Mouse (Mus musculus): ENCODE results near the gene Samd4b.
A peak's percentile ranks its signal among the peaks of the same experiment; 100 is the strongest.
"Not testable (repeated sequence)": the region's sequence is repeated elsewhere in the genome, so short reads cannot be mapped to it uniquely, and the experiment has no call there.

The Samd4b gene

GRCm38 (mm10) chr7:28562951-28563350 is 35.0 kb downstream of the Samd4b start:
- no peak for DNase-seq (ENCODE audit: low spot score in 2 of 2)

- DNase-seq (ENCODE audit: low spot score in 2 of 2), result no peak
These were observed 35.6 kb downstream of the Samd4b start for GRCm38 (mm10) chr7:28562371-28562770.

GRCm38 (mm10) chr7:28561967-28562366 is 36.0 kb downstream of the Samd4b start:
- DNase-seq (ENCODE audit: low spot score in 2 of 2), result no peak

DNA sequence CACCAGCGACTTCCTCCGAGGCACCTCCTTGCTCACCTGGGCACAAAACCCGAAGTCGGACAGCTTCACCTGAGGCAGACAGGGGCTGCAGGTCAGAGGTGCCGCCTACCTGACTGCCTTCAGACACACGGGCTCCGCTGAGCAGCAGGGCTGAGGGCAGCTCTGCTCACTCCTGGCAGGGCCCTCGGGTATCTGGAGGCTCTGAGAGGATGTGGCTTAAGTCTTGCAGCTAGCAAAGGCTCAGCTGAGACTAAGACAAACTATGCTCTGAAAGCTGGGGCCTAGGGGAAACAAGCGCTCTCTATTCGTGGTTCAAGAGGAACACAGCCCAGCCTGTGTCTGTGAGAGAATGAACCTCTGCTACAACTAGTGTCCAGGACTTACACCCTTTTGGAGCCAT is 37.1 kb downstream of the Samd4b start:
- no peak for DNase-seq (ENCODE audit: low spot score in 2 of 2)

DNA sequence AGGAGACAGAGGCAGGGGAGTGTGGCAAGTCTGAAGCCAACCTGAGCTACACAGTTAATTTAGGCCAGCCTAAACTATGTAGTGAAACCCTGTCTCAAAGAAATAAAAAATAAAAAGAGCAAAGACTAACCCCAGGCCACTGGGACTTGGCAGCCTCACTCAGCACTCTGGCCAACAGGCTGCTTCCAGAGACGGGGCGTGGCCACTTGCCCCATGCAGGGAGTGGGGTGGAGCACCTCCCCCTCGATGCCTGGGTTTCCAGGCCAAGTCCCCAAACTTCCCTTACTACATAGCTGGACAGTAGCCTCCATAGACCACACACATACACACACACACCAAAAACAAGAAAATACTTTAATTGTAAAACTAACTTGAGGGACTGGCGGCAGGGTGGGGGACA is 39.5 kb downstream of the Samd4b start:
- DNase-seq (ENCODE audit: low spot score in 2 of 2), result no peak

- no peak for DNase-seq (ENCODE audit: low spot score in 2 of 2)
These were observed 40.2 kb downstream of the Samd4b start for GRCm38 (mm10) chr7:28557708-28558107.

DNA sequence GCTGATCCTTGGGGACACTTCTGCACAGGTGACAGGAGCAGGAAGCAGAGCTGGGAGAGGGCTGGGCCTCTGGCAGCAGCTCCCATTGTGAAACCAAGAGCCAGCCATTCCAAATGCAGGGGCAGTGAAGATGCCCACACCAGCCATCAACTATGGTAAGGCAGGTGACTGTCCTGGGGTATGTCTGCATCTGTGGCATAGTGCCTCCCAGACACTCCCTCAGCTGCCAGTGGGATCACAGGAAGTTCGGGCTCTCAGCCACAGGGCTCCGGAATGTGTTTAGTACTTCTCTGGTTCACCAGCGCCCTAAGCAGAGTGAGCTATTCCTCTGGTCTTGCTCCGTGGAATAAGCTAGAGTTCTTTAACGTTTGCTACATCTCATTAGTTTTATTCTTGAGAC is 40.9 kb downstream of the Samd4b start:
- no peak for DNase-seq (ENCODE audit: low spot score in 2 of 2)

DNA sequence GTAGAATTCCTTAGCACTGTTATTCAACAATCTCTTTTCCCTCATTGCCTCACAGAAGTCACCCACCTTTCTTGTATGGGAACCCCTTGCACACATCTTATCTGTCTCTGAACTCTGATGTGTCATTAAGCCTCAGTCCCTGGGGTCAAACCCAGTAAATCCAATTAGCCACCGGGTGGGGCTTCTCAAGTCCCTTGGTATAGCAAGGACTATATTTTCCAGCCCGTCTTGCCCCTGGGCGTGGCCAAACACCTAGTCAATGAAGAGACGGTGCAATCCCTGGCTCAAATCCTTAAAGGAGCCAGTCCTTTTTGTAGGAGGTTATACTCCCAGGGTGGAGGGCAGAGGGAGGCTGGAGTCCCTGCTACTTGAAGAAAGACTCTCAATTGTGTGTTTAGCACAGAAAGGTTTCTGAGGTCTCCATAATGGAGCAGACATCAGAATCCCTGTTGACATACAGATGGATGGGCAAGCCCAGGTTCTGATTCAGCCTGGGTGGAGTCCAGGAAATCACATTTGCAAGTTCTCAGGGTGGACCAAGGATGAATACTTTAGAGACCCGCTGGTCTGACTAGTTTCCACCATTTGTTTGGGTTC is 41.9 kb downstream of the Samd4b start:
- no peak for DNase-seq (ENCODE audit: low spot score in 2 of 2)

GRCm38 (mm10) chr7:28553076-28553475 is 44.9 kb downstream of the Samd4b start:
- no peak for DNase-seq (ENCODE audit: low spot score in 2 of 2)

DNA sequence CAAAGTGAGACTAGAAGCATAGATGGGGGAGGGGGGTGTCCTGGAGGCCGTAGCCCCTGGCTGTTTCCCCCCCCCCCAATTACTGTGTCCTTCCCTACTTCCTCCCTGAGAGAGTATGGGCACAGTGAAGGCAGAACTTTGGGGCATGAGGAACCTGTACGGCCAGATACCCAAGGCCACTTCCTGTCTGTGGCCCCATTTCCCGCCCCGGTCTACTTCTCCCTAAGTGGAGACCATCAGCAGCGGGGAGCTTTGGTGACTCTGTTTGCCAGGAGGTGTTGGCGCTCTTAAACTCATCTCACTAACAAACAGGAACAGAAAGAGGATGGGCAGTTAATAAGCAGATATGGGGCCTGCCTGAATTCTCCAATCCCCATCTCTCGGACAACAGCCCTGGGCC is 50.3 kb downstream of the Samd4b start:
- no peak for DNase-seq (ENCODE audit: low spot score in 2 of 2)

DNA sequence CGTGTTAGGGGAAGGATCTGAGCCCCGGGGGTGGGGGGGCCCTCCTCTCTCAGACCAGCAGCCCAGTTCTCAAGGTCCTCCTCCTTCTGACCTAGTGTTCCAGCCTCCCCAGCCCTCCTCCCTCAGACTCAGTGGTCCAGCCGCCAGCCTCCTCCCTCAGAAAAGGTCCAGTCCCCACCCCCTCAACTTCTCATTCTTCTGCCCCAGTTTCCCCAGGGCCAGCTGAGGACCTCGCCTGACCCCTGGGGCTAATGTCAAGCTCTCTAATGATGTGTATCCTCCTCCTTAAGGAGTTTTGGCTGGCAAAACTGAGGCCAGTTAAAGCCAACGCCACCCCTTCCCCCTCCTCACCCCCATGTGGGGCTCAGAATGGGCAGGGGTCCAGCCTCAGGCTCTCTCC is 50.8 kb downstream of the Samd4b start, which contains the start of gene Nccrp1:
Gene Nccrp1 (minus strand): TSS at position 101 of the 400 bp plus-strand sequence.
- no peak for DNase-seq (ENCODE audit: low spot score in 2 of 2)

DNA sequence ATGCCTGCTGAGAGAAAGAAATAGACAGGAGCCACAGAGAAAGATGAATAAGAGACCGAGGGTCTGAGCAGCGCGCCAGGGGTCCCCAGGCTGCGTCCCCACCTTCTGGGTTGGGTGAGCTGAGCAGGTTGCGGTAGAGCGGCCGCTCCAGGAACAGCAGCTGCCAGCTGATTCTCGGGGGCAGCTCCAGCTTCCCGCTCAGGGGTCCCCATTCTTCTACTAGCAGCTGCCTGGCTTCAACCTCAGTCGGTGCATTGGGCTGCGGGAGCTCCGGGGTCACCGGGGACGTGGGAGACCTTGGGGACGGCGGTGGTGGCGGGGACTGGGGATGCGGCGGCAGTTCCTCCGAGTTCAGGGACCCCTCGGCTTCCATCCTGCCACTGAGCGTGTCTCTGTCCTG is 51.3 kb downstream of the Samd4b start:
- DNase-seq (ENCODE audit: low spot score in 2 of 2), result no peak

GRCm38 (mm10) chr7:28545891-28546210 is 52.1 kb downstream of the Samd4b start:
- no peak for DNase-seq (ENCODE audit: low spot score in 2 of 2)

- DNase-seq (ENCODE audit: low spot score in 2 of 2), result no peak
These were observed 52.7 kb downstream of the Samd4b start for GRCm38 (mm10) chr7:28545048-28545890.

- DNase-seq (ENCODE audit: low spot score in 2 of 2), result no peak
These were observed 53.8 kb downstream of the Samd4b start for GRCm38 (mm10) chr7:28544051-28544601.

- no peak for DNase-seq (ENCODE audit: low spot score in 2 of 2)
These were observed 57.4 kb downstream of the Samd4b start, which contains the start of gene Sycn for GRCm38 (mm10) chr7:28540526-28540925. Gene Sycn, plus strand, starts transcription at chr7:28540885.

GRCm38 (mm10) chr7:28538886-28539285 is 59.1 kb downstream of the Samd4b start:
- not testable (repeated sequence) for DNase-seq (ENCODE audit: low spot score in 2 of 2)

- no peak for DNase-seq (ENCODE audit: low spot score in 2 of 2)
These were observed 65.9 kb downstream of the Samd4b start for GRCm38 (mm10) chr7:28532005-28532404.

GRCm38 (mm10) chr7:28527922-28528719 is 69.8 kb downstream of the Samd4b start:
- peak; percentile 6 to 16 for DNase-seq (ENCODE audit: low spot score in 2 of 2)

DNA sequence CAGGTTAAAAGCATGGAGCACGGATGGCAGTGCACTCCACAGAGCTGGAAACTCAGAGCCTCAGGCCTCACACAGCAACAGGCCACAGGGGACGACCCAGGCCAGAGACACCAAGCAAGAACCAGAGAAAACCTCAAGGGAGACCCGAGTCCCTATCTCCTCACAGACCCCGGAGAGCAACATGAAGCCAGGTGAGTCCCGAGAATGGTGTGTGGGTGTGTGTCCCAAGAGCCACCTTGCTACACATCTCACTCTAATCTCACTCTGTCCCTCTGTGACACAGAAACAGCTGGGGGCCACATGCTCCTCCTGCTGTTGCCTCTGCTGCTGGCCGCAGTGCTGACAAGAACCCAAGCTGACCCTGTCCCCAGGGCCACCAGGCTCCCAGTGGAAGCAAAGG is 75.4 kb downstream of the Samd4b start, which contains the start of gene Ifnl3:
Gene Ifnl3 (plus strand): TSS at position 301 of the 400 bp plus-strand sequence.
- DNase-seq (ENCODE audit: low spot score in 2 of 2), result not testable (repeated sequence)

DNA sequence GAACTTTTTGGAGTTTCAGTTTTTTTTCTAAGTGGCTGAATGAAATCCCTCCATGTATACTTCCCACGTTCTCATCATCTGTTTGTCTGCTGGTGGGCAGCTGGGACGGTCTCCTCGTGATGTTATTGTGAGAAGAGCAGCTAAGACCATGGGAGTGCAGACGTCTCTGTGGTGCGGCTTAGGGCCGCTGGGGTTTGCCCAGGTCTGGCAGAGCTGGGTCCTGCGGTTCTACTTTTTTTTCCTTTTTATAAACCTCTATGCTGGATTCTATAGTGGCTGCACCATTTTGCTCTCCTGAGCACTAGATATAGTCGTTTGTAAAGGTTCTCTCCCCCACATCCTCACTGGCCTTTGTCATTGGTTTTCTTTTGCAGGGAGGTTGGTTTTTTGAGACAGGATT is 86.5 kb downstream of the Samd4b start:
- no peak for DNase-seq (ENCODE audit: low spot score in 2 of 2)

DNA sequence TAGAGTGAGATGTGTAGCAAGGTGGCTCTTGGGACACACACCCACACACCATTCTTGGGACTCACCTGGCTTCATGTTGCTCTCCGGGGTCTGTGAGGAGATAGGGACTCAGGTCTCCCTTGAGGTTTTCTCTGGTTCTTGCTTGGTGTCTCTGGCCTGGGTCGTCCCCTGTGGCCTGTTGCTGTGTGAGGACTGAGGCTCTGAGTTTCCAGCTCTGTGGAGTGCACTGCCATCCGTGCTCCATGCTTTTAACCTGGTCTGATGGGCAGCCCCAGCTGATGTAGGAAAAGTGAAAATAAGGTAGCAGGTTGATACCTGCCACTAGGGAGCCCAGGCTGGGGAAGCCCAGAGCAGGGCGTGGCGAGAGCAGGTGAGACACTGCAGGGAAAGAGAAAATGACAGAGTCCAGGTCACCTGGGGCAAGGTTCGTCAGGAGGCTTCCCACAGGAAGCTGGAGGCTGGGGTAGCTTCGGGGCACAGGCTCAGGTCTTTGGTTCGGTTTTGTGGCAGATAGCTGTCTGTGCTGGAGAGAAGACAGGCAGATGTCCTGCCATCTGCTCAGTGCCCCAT is 87.5 kb downstream of the Samd4b start, which contains the start of gene Ifnl2:
Gene Ifnl2 (minus strand): TSS at position 51 of the 570 bp plus-strand sequence.
- DNase-seq (ENCODE audit: low spot score in 2 of 2), result not testable (repeated sequence)
